Mouse (Mus musculus): Measurements from ENCODE around the gene Aip.
A peak's percentile ranks its signal among the peaks of the same experiment; 100 is the strongest.
"Not testable (repeated sequence)": the region's sequence is repeated elsewhere in the genome, so short reads cannot be mapped to it uniquely, and the experiment has no call there.

The Aip gene

DNA sequence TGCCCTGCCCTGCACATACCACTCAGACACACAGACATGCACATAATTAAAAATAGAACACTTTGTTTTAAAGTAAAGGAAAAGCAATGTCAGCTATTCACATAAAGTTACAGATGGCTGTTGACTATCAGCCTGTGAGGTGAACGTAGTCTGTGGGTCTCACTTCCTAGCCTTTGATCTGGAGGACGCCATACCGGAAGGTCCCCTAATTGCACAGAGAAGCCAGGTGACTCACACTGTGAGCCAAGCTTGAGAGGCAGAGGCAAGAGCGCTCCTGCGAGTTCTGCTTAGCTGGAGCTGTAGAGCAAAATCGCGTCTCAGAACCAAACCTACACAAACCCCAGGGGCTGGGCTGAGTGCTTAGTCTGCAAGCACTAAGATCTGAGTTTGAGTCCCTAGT is 31.9 kb downstream of the Aip start:
- no peak for DNase-seq (ENCODE audit: extremely low read depth, low read depth)

DNA sequence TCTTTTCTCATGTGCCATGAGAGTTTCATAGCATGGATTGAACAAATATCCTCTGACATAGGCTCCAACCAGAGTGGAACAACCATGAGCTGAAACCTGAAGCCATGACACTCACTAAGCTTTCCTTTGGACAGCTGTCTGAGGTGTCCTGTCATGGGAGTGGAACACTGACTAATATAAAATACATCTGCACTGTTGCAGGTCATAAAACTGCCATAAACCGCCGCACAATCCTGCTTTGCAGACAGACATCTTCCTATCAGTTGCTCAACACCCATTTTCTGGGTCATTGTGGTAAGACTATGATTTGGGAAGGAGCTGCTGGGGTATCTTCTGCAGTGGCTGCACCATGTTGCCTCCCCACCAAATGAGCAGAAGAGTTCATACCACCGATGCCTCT is 32.9 kb downstream of the Aip start:
- DNase-seq (ENCODE audit: extremely low read depth, low read depth): no peak

- no peak for DNase-seq (ENCODE audit: extremely low read depth, low read depth)
Measured at GRCm38 (mm10) chr19:4091383-4091782, 34.3 kb downstream of the Aip start.

DNA sequence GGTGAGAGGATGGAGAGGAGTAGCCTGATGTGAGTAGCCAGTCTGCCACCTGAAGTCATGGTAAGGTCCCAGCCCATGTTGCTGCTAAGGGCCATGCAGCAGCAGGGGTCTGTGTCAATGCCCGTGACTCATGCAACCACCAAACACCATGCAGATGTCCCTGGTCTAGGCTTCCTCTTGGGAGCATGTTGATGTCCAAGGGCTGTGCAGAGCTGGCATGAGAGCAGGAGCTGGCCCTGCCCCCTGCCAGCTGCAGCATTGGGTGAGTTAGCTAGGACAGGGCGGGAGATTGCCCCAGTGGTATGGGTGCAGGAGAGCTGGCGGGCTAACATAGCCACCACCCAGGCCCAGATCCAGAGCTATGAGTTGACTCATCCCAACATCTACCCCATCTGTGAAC is 35.2 kb downstream of the Aip start:
- no peak for DNase-seq (ENCODE audit: extremely low read depth, low read depth)

DNA sequence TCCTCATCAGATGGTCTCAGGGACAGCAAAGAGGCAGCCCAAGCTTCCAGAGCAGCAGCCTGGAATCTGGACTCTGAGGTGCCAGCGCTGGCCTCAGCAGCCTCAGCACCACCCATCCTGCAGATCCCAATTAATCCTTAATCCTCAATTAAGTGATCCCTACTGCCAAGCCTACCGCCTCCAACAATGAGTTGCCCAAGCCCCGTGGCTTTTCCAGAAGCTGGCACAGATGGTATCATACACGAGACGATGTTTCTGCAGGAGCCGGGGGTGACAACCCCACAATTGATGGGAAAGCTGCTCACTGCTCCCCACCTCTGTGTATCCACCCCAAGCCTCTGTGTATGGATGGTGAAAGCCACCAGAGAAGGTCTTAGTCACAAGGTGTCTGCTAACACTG is 36.5 kb downstream of the Aip start:
- DNase-seq (ENCODE audit: extremely low read depth, low read depth): no peak

DNA sequence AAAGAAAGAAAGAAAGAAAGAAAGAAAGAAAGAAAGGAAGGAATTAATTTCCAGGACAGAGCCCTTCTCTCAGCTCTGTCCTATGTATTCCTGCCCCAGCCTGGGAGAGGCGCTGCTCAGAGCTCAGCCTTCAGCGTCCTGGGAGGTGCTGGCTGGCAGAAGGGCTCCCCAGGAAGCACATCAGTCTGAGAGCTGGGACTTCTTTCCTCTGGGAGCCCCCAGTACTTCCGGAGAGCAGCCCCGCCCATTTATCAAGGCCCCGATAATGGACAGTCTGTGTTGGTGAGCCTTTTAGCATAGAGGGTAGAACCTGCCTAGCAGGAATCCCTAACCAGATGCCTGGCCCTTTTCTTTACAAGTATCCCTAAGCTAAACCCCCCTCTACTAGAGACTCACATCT is 37.5 kb downstream of the Aip start:
- peak; percentile 33 for DNase-seq (ENCODE audit: extremely low read depth, low read depth)

- no peak for DNase-seq (ENCODE audit: extremely low read depth, low read depth)
Measured at GRCm38 (mm10) chr19:4087090-4087489, 38.6 kb downstream of the Aip start.

DNA sequence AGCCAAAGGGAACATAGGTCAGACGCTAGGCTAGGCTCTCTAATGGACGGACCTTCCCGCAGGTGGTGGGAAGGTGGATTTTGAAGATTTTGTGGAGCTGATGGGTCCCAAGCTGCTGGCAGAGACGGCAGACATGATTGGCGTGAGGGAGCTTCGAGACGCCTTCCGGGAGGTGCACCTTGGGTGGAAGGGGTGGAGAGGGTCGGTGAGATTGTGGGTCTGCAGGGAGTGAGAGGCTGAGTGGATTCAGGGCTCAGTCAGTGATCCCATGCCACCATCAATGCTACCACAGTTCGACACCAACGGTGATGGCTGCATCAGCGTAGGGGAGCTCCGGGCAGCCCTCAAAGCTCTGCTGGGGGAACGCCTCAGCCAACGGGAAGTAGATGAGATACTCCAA is 39.5 kb downstream of the Aip start:
- DNase-seq (ENCODE audit: extremely low read depth, low read depth): no peak

DNA sequence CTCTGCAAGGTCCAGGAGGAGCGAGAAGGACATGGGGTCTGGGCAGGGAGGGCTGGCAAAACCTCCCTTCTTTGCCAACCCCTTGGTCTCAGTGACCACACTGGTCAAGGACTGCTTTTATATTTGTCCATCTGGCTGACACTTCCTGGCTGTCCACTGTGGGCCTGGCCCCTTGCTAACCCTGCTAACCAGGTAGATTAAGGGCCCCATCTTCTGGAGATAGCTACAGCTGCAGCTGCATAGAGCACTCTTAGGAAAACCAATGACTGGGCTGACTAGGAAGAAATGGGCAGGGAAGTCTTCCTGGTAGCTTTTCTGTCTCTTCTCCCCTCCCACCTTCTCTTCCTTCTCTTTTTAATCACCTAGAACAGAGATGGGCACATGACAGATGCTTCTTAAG is 40.7 kb downstream of the Aip start:
- no peak for DNase-seq (ENCODE audit: extremely low read depth, low read depth)

DNA sequence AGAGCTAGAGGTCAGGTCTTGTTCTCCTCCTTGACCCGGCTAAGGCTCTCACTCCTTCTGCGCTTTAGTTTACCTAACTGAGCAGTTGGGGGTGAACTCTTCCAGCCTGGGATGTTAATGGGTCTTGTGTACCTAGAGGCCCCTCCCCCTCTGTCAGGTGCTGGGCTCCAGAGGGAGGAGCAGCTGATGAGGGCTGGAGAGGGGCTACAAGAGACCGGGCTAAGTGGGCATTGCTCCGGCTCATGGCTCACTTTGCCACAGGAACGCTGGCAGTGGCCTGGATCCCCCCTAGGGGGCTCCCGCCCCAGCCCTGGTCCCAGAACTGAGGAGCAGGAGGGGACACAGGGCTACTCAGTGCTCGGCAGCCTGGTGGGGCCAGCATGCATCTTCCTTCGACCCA is 41.8 kb downstream of the Aip start:
- no peak for DNase-seq (ENCODE audit: extremely low read depth, low read depth)

- no peak for DNase-seq (ENCODE audit: extremely low read depth, low read depth)
Measured at GRCm38 (mm10) chr19:4083316-4083715, 42.3 kb downstream of the Aip start.

- DNase-seq (ENCODE audit: extremely low read depth, low read depth): no peak
Measured at GRCm38 (mm10) chr19:4082219-4082965, 43.3 kb downstream of the Aip start.

- DNase-seq (ENCODE audit: extremely low read depth, low read depth): no peak
Measured at GRCm38 (mm10) chr19:4081394-4081793, 44.3 kb downstream of the Aip start, which contains the start of gene Cabp2. Gene Cabp2, plus strand, starts transcription at chr19:4081578.

- no peak for DNase-seq (ENCODE audit: extremely low read depth, low read depth)
Measured at GRCm38 (mm10) chr19:4080511-4081009, 45.1 kb downstream of the Aip start.

DNA sequence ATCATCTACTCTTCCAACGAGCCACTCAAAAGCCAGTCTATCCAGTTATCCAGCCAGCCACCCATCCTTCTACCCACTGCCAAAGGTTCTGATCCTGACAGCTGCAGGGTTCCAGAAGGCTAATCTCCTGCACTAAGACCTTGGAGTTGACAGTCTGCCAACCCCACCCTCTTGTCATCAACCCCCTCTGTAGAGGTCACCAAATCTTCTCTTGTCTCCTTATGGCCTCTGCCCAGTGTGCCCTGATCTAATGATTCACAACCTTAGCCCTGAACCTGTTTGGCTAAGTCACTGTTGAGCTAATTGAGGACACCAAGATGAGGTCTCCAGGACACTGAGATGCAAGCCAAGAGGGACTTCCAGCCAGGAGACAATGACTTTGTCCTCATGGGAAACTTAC is 46.1 kb downstream of the Aip start:
- no peak for DNase-seq (ENCODE audit: extremely low read depth, low read depth)

DNA sequence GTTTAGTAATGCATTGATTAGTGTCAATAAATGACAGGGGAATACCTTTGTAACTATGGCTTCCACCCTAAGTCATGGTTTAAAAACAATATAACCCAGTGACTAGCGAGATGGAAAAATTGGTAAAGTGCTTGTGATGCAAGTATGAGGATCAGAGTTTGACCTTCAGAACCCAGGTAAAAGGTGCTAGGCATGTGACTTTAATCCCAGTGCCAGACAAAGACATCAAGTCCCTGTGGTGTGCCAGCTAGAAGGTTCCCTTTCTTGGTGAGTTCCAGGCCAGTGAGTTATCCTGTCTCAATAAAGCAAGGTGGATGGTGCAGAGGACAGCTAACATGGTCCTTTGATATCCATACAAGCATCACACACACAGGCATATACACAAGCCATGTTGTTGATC is 50.1 kb downstream of the Aip start:
- DNase-seq (ENCODE audit: extremely low read depth, low read depth): no peak

GRCm38 (mm10) chr19:4072706-4073424 is 52.8 kb downstream of the Aip start:
- DNase-seq (ENCODE audit: extremely low read depth, low read depth): no peak

DNA sequence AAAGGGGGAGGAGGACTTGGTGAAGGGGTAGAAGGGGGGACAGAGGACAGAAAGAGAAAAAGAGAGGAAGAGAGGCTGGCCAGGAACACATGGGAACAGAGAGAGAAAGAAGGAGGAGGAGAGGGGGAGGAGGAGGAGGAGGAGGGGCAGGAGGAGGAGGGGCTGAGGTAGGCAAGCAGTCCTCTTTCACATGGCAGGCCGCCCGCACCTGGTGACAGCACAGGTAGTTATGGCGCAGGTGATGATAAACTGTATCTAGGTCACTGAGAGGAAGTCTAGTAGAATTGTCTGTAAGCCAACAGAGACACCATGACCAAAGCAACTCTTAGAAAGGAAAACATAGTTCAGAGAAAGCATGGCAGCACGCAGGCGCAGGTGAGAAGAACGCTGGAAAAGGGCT is 54.3 kb downstream of the Aip start:
- DNase-seq (ENCODE audit: extremely low read depth, low read depth): no peak

DNA sequence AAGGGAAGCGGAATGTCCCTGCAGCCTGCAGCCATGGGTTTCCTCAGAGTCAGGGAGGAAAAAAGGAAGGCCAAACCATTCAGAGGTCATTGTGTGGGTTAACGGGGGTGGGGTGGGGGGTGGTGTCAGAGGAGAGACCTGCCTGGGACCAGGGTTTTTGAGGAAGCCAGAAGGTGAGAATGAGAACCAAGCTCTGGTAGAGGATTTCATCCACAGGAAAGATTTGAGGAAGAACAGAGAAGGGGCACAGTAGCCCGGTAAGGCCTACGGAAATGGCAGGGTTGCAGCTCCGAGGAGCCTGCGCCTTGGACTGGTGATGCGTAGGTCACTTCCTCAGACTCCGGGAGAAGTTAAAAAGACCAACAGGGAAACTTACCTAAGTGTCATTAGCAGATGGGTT is 54.9 kb downstream of the Aip start:
- DNase-seq (ENCODE audit: extremely low read depth, low read depth): no peak

DNA sequence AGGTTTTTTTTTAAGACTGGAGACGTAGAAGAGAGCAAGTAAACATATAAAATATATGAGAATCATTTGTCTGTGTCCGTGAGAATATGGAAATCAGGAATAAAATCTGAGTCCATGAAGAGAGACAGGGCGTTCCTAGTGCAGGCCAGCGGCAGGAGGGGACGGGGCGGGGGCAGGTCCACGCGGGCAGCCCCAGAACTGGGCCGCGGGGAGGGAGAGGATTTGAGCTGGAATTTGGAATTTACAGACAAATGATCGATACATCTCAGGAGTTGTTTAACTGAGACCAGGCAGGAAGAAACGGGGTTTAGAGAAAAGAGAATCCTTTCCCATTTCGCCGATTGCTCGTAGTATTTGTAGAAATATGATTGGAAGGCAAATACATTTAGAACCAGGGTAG is 55.3 kb downstream of the Aip start:
- no peak for DNase-seq (ENCODE audit: extremely low read depth, low read depth)

- no peak for DNase-seq (ENCODE audit: extremely low read depth, low read depth)
Measured at GRCm38 (mm10) chr19:4068717-4069410, 56.8 kb downstream of the Aip start.

DNA sequence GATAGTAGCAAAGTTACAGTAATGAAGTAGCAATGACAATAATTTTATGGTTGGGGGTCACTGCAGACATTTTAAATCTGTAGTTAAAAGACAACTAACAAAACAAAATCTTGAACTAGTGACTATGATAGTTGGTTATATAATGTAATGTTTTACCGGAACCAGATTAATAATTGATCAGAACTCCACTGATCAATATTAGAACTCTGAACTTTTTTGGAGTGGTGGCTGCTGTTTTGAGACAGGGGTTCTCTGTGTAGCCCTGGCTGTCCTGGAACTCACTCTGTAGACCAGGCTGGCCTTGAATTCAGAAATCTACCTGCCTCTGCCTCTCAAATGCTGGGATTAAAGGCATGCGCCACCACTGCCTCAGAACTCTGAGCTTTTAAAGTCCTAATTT is 57.4 kb downstream of the Aip start:
- not testable (repeated sequence) for DNase-seq (ENCODE audit: extremely low read depth, low read depth)

All from MEL-GATA-1-ER (cell line).